Mouse (Mus musculus) T-cell, adult 2 months (primary cell): ENCODE data around the gene Rtcb.

Source experiments
- DNase-seq: peaks from one replicate; pipeline ENCODE4 v3.0.0; 2022; ENCODE audit warnings: low spot score

Gene Rtcb

GRCm38 (mm10) chr10:85936280-85936965, 21.2 kb downstream of the Rtcb start:
- no peak for DNase-seq

GRCm38 (mm10) chr10:85929962-85930361, 27.7 kb downstream of the Rtcb start:
- no peak for DNase-seq

- no peak for DNase-seq
Observed at GRCm38 (mm10) chr10:85929208-85929591, 28.4 kb downstream of the Rtcb start.

GRCm38 (mm10) chr10:85928499-85929207, 29.0 kb downstream of the Rtcb start:
- peak; percentile 86 for DNase-seq

- peak; percentile 46 for DNase-seq
Observed at GRCm38 (mm10) chr10:85927676-85928445, 29.8 kb downstream of the Rtcb start, which contains the start of gene Ascl4. Gene Ascl4 (plus strand): TSS chr10:85927681.

- DNase-seq, result peak; percentile 98
Observed at GRCm38 (mm10) chr10:85916498-85917309, 40.9 kb downstream of the Rtcb start, which contains the start of gene Prdm4. Gene Prdm4 (minus strand): TSS chr10:85917142.
